Mouse (Mus musculus) intestine, postnatal 0 days (tissue): ENCODE results near the gene Ppp1r16b. TPM values are rescaled to one million over a fixed set of nuclear protein-coding genes. Genes with fewer than 3 reads are reported as not detected.

Source experiments
- ATAC-seq: fragments of 200-750 bp; cut with Nextera tagmentation; 2 replicates; pipeline ENCODE4 v1.8.0; 2017; ENCODE audit warnings: mild to moderate bottlenecking, moderate TSS enrichment, moderate library complexity
- H3K27ac ChIP-seq: fragments of 300-500 bp; sonication (generic); 2 replicates; pipeline ENCODE4 v1.5.1; 2014; ENCODE audit warnings: mild to moderate bottlenecking, low read depth, low read length, moderate library complexity
- H3K27me3 ChIP-seq: fragments of 300-500 bp; sonication (generic); replicated peaks from 2 replicates; pipeline ENCODE4 v1.6.1; 2014; ENCODE audit warnings: low read length, mixed read lengths; ENCODE audit not compliant: control insufficient read depth, insufficient read depth
- H3K36me3 ChIP-seq: fragments of 300-500 bp; sonication (generic); 2 replicates; pipeline ENCODE4 v1.6.1; 2014; ENCODE audit warnings: mild to moderate bottlenecking, moderate library complexity; ENCODE audit not compliant: control insufficient read depth, insufficient read depth
- H3K4me1 ChIP-seq: fragments of 300-500 bp; sonication (generic); replicated peaks from 2 replicates; pipeline ENCODE4 v1.6.1; 2014; ENCODE audit warnings: antibody characterized with exemption, low read length, mixed read lengths; ENCODE audit not compliant: control insufficient read depth, insufficient read depth
- H3K4me2 ChIP-seq: fragments of 300-500 bp; sonication (generic); replicated peaks from 2 replicates; pipeline ENCODE4 v1.6.1; 2014; ENCODE audit warnings: low read depth, mild to moderate bottlenecking, moderate library complexity
- H3K4me3 ChIP-seq: fragments of 300-500 bp; sonication (generic); 2 replicates; pipeline ENCODE4 v1.5.1; 2014; ENCODE audit warnings: low read depth, low read length
- H3K9ac ChIP-seq: fragments of 300-500 bp; sonication (generic); 2 replicates; pipeline ENCODE4 v1.6.1; 2014; ENCODE audit warnings: mild to moderate bottlenecking, low read depth, low read length
- H3K9me3 ChIP-seq: fragments of 300-500 bp; sonication (generic); 2 replicates; pipeline ENCODE4 v1.6.1; 2016; ENCODE audit warnings: mixed run types; ENCODE audit not compliant: control insufficient read depth
- CTCF ChIP-seq: sonication (generic); IDR thresholded peaks from 2 replicates; pipeline ENCODE4 v1.5.1; 2016; ENCODE audit warnings: low read depth, mild to moderate bottlenecking, control low read depth, antibody characterized with exemption, moderate library complexity
- WGBS: fragments of 180-500 bp; shearing (Covaris S2); extraction: QIAGEN DNeasy Blood & Tissue Kit; methylation state at CpG from one replicate; pipeline ENCODE4 v1.1.7; 2014; 5-methylcytosine and 5-hydroxymethylcytosine counted together
- polyA plus RNA-seq: library from polyadenylated mRNA; unstranded; fragments of >200 nt; fragmentation: Nextera tagmentation; extraction: Ambion mirVana; gene quantifications from 2 replicates; pipeline ENCODE4 v1.2.1, GENCODE M21; 2015

Gene Ppp1r16b
- polyA plus RNA-seq, 1 experiment from 2014 or later = 3.3 TPM

DNA sequence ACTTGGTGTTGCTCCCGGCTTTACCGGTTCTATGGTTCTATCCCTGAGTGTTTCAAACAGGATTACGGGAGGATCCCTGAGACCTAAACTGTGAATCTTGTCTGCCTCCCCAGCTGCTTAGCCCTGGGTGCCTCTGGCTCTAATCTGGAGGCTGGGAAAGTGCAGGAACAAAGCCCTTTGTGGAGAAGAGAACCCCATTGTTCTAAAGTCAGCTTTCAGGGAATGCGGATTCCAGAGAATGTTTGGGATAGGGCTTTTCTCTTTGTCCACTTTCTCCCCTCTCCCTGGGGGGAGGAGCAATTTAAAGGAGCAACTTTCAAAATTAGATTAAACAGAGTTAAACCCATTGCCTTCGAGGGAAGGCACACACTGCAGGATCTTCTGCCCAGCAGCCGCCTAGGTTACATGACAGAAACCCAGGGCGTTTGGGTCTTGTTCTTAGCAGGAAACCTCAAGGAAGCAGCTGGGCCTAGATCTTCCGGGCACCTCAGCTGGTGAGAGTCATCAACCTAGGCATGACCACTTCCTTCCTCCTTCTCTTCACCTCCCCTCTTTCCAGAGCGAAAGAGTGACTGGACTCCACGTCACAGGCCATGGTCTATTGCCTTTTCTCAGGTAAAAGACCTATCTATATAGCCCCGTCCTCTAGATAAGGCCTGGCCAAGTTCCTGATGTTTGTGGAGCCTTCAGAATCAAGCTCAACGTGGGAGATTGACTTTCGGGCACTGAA lies 1.0 kb downstream of the Ppp1r16b start:
- WGBS = 46% methylated on average over 13 of the region's 13 CpGs
- Histone ChIP-seq H3K9ac (no peak overlapping the region), H3K4me1 (peaks cover 10% of the 10 kb centered on the region; the same call in 1 of the 2 replicates), H3K36me3 (no peaks in the 10 kb centered on the region), H3K27me3 (peaks cover 35% of the 10 kb centered on the region), H3K4me2 (peak overlapping the region; percentile 80; the same call in 1 of the 2 replicates), H3K27ac (no peak overlapping the region), H3K4me3 (peak overlapping the region; percentile 54), H3K9me3 (no peaks in the 10 kb centered on the region)
- ATAC-seq = peak; percentile 50; the same call in 1 of the 2 replicates
- no peak for TF ChIP-seq CTCF

- Histone ChIP-seq H3K4me2 (peak overlapping the region; percentile 80), H3K9ac (peak overlapping the region; percentile 23; the same call in 1 of the 2 replicates), H3K36me3 (no peaks in the 10 kb centered on the region), H3K27ac (no peak overlapping the region), H3K27me3 (peaks cover 35% of the 10 kb centered on the region), H3K4me3 (peak overlapping the region; percentile 54), H3K4me1 (peaks cover 10% of the 10 kb centered on the region; the same call in 1 of the 2 replicates), H3K9me3 (no peaks in the 10 kb centered on the region)
- WGBS = 1% methylated on average over 47 of the region's 47 CpGs
- no peak for TF ChIP-seq CTCF
- ATAC-seq = peak; percentile 50
These were observed 1.9 kb downstream of the Ppp1r16b start for GRCm38 (mm10) chr2:158667022-158667670.

- H3K27me3 ChIP-seq = peaks cover 35% of the 10 kb centered on the region
- H3K4me3 ChIP-seq = peak overlapping the region; percentile 54
- no peaks in the 10 kb centered on the region for H3K9me3 ChIP-seq
- no peak overlapping the region; the same call in 1 of the 2 replicates for H3K27ac ChIP-seq
- ATAC-seq = no peak
- H3K4me2 ChIP-seq = peak overlapping the region; percentile 80
- 2% methylated on average over 54 of the region's 54 CpGs for WGBS
- peak; percentile 47; the same call in 1 of the 2 replicates for TF ChIP-seq CTCF
- H3K4me1 ChIP-seq = peaks cover 10% of the 10 kb centered on the region; the same call in 1 of the 2 replicates
- peak overlapping the region; percentile 23; the same call in 1 of the 2 replicates for H3K9ac ChIP-seq
- H3K36me3 ChIP-seq = no peaks in the 10 kb centered on the region
These were observed 2.7 kb downstream of the Ppp1r16b start for GRCm38 (mm10) chr2:158667671-158668432.

DNA sequence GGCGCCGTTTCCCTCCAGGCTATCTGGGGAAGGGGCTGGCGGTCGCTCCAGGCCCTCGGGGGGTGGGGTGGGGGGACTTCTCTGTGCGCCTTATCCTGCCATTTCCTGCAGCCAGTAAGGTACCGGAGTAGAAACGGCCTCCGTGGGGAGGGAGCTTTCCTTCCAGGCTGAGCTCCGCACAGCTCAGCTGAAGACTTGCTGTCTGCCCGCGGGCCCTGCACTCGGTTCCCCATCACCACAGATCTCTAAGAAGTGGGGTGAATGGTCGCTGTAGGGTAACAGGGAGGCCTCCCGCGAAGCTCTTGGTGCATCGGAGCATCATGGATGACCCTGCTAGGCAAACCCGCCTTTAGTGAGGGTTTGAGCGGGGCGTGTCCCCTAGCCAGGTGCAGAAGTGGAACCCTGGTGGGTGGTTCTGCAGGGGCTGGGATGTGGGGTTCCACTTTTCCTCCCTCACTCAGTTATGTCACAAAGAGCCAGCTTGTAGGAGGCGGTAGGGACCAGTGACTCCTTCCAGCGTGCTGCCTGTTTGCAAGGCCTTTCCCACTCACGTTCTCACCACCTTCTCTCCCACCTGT lies 3.3 kb downstream of the Ppp1r16b start:
- 19% methylated on average over 23 of the region's 23 CpGs for WGBS

GRCm38 (mm10) chr2:158669199-158670195 lies 4.3 kb downstream of the Ppp1r16b start:
- no peak for TF ChIP-seq CTCF
- H3K9ac ChIP-seq = no peak overlapping the region
- H3K4me2 ChIP-seq = peak overlapping the region; percentile 80
- no peak overlapping the region for H3K27ac ChIP-seq
- peak; percentile 55 for ATAC-seq
- H3K27me3 ChIP-seq = peaks cover 35% of the 10 kb centered on the region
- no peaks in the 10 kb centered on the region for H3K36me3 ChIP-seq
- H3K9me3 ChIP-seq = no peaks in the 10 kb centered on the region
- peaks cover 12% of the 10 kb centered on the region; the same call in 1 of the 2 replicates for H3K4me1 ChIP-seq
- WGBS = 49% methylated on average over 13 of the region's 13 CpGs
- peak overlapping the region; percentile 54; the same call in 1 of the 2 replicates for H3K4me3 ChIP-seq

More for the DNA sequence above, 3.3 kb downstream of the Ppp1r16b start:
- no peak for TF ChIP-seq CTCF
- no peaks in the 10 kb centered on the region for H3K36me3 ChIP-seq
- ATAC-seq = no peak
- peak overlapping the region; percentile 80 for H3K4me2 ChIP-seq
- no peak overlapping the region for H3K27ac ChIP-seq
- H3K9ac ChIP-seq = no peak overlapping the region
- H3K9me3 ChIP-seq = no peaks in the 10 kb centered on the region
- H3K4me1 ChIP-seq = peaks cover 12% of the 10 kb centered on the region; the same call in 1 of the 2 replicates
- H3K27me3 ChIP-seq = peaks cover 35% of the 10 kb centered on the region
- peak overlapping the region; percentile 54 for H3K4me3 ChIP-seq
